Mouse (Mus musculus): Measurements from ENCODE around the gene Syce1l. TPM values are rescaled to one million over a fixed set of nuclear protein-coding genes. Genes with fewer than 3 reads are reported as not detected.

Syce1l gene
- polyA plus RNA-seq, 1 experiment from 2014 or later: not detected

DNA sequence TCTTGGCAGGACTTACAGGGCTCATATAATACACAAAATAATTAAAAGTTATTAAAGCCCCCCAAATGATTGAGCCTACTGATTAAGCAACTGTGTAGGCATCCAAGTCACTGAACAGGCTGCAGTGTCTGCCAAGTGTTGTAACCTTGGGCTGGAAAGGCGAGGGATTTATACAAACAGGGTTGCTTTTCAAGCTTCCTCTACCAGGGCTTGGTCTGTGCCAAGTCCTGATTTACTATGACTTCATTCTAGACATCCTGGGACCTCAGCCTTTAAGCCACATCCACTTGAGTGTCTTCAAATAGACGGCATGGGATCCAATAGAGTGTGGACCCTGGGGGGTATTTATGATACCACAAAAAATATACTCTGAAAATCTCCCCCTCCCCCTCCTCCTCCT lies 32.3 kb downstream of the Syce1l start:
- 63% methylated on average over 2 of the region's 2 CpGs for WGBS (ENCODE audit: insufficient replicate concordance)
- no peaks in the 10 kb centered on the region for H3K4me1 ChIP-seq

DNA sequence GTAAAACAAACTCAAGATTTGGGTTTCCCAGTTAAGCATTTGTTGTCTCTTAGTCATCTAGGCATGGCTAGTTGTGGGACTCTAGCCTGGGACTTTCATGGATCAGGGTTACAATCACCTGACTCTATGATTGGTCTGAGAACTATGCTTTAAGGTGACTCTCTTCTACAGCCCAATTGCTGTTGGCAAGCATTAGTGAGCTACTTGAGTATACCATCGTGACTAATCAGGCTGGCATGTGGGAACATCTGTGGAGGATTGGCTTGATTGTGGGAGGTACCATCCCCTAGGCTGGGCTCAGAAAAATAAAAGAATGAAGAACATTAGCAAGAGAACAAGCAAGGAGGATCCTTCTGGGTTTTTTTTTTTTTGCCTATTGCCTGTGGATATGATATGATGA lies 33.8 kb downstream of the Syce1l start:
- Histone ChIP-seq H3K27ac (no peak overlapping the region), H3K9me3 (replicated peaks) (no peaks in the 10 kb centered on the region), H3K4me2 (no peak overlapping the region), H3K4me1 (no peaks in the 10 kb centered on the region), H3K36me3 (no peaks in the 10 kb centered on the region), H3K9ac (no peak overlapping the region), H3K27me3 (replicated peaks) (no peaks in the 10 kb centered on the region), H3K4me3 (no peak overlapping the region)
- 48% methylated on average over 1 of the region's 1 CpGs for WGBS (ENCODE audit: insufficient replicate concordance)
- no peak for ATAC-seq

More for the DNA sequence above, 32.3 kb downstream of the Syce1l start:
- H3K27me3 ChIP-seq (replicated peaks): no peaks in the 10 kb centered on the region
- no peaks in the 10 kb centered on the region for H3K9me3 ChIP-seq (replicated peaks)
- no peaks in the 10 kb centered on the region for H3K36me3 ChIP-seq
- ATAC-seq: no peak
- H3K27ac ChIP-seq: no peak overlapping the region
- H3K9ac ChIP-seq: no peak overlapping the region
- no peak overlapping the region for H3K4me2 ChIP-seq
- no peak overlapping the region for H3K4me3 ChIP-seq

DNA sequence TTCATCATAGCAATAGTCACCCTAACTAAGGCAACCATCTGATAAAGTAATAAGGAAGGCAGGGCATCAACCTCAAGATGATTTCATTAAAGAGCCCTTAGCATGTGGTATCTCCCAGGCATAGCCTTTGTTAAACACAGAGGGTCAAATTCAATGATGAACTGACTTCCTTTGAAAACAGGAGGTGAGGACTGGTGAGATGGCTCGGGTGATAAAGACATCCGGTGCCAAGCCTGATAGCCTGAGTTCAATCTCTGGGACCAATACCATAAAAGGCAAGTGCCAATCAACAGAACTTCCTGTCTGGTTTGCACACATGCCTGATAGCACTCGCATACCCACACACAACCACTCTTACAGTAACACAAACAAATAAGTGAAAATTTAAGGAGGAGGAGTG lies 36.3 kb downstream of the Syce1l start:
- no peak for ATAC-seq
- Histone ChIP-seq H3K9me3 (replicated peaks) (no peaks in the 10 kb centered on the region), H3K36me3 (no peaks in the 10 kb centered on the region), H3K4me3 (no peak overlapping the region), H3K9ac (no peak overlapping the region), H3K4me2 (no peak overlapping the region), H3K27me3 (replicated peaks) (no peaks in the 10 kb centered on the region), H3K4me1 (no peaks in the 10 kb centered on the region), H3K27ac (no peak overlapping the region)
- WGBS (ENCODE audit: insufficient replicate concordance): 26% methylated on average over 3 of the region's 3 CpGs

DNA sequence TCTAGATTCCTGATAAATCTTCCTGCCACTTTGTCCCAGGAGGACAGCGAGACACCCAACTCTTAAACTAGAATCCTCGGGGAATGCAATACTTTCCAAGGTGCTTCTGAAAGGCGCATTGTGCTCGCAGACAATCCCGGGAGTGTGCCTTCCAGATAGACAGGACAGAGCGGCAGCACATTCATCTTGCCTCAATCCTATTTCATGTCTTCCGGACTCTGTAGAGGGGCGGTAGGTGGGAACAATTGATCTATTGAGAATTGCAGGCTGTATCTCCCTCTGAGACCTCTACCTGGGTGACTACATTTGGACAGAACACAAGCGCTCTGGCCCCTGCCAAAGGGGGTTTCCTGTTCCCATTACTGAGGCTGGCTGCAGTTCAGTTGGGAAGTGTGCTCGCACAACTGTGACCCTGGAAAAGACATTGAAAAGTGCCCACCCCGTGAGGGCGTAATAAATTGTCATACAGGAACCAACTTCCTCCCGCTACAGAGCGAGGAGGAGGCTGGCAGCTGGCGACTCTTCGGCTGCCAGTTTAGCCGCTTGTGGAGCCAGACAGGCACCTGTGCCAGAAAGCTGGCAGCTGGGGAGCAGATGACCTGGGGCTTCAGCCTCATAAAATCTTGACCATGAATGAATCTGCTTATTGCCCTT lies 45.0 kb downstream of the Syce1l start:
- Histone ChIP-seq H3K27ac (no peak overlapping the region), H3K36me3 (no peaks in the 10 kb centered on the region), H3K9me3 (replicated peaks) (no peaks in the 10 kb centered on the region), H3K9ac (no peak overlapping the region), H3K4me1 (no peaks in the 10 kb centered on the region), H3K4me3 (no peak overlapping the region), H3K27me3 (replicated peaks) (no peaks in the 10 kb centered on the region), H3K4me2 (no peak overlapping the region)
- WGBS (ENCODE audit: insufficient replicate concordance): 74% methylated on average over 17 of the region's 17 CpGs
- ATAC-seq: no peak

DNA sequence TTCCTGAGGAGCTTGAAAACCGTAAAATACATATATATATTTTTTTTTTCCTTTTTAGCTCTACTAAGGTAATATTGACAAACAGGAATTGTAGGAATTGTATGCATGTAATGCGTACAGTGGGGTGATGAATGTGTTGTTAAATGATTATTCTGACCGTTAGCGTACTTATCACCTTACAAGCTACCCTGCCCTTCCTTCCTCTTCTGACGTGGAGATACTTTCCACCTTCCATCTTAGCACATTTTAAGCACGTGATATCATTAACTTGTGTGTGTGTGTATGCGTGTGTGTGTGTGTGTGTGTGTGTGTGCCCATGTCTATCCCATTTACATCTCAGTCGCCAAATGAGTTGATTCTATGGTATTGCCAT lies 45.5 kb downstream of the Syce1l start:
- H3K27ac ChIP-seq: no peak overlapping the region
- H3K36me3 ChIP-seq: no peaks in the 10 kb centered on the region
- H3K9ac ChIP-seq: no peak overlapping the region
- no peak overlapping the region for H3K4me3 ChIP-seq
- WGBS (ENCODE audit: insufficient replicate concordance): 64% methylated on average over 8 of the region's 8 CpGs
- no peak overlapping the region for H3K4me2 ChIP-seq
- ATAC-seq: no peak
- no peaks in the 10 kb centered on the region for H3K4me1 ChIP-seq
- H3K9me3 ChIP-seq (replicated peaks): no peaks in the 10 kb centered on the region
- H3K27me3 ChIP-seq (replicated peaks): no peaks in the 10 kb centered on the region

DNA sequence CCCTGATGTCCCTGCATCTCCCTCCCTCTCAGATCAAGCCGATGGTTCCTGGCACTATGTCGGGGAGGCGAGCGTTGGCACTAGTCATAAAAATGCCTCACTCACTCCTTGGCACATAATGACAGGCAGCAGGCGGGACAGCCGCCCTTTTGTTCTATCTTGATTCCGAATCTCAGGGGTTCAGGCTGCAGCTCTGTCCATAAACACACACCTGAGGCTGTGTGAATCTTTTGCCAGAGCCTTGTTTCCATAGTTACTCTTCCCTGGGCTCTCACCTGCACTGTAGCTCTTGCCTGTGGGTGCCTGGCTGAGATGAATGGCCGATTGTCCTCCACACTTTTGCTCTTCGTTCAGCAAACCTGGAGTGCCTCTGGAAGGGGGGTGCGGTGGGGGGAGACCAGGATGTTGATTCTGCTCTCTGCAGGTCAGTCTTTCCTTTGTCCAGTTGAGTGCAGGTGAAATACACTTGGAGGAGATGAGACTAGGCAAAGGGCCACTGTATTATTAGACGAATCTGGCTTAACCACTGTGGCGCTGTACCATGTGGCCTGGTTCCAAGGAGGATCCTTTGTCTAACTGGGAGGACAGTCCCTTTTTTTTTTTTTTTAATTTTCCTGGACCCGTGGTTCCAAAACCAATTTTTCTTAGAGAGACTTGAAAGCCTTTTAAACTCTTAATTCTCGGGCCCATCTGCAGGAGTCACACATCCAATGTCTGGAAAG lies 48.8 kb downstream of the Syce1l start:
- ATAC-seq: no peak
- Histone ChIP-seq H3K4me1 (no peaks in the 10 kb centered on the region), H3K36me3 (no peaks in the 10 kb centered on the region), H3K4me3 (no peak overlapping the region), H3K27me3 (replicated peaks) (no peaks in the 10 kb centered on the region), H3K9ac (no peak overlapping the region), H3K4me2 (no peak overlapping the region), H3K27ac (no peak overlapping the region), H3K9me3 (replicated peaks) (no peaks in the 10 kb centered on the region)
- 66% methylated on average over 14 of the region's 14 CpGs for WGBS (ENCODE audit: insufficient replicate concordance)

DNA sequence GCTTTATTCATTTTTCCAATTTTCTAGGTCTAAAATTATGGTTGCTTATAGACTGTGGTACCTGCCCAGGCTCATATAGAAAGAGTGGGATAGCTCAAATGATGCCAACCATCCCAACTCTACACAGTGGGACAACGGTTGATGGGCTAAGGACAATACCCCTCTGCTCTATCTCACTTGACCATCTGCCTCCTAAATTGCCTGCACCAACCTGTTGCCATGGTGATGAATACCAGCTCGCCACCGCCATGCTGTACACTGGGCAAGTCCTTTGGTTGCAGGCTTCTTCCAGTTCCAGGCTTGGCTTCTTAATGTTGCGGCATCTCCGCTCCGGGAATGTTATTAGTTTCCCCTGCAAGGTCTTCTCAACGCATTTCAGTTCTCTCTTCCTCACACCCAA lies 62.0 kb downstream of the Syce1l start:
- Histone ChIP-seq H3K4me2 (no peak overlapping the region), H3K4me1 (no peaks in the 10 kb centered on the region), H3K9ac (no peak overlapping the region), H3K4me3 (no peak overlapping the region), H3K27me3 (replicated peaks) (no peaks in the 10 kb centered on the region), H3K36me3 (no peaks in the 10 kb centered on the region), H3K27ac (no peak overlapping the region), H3K9me3 (replicated peaks) (no peaks in the 10 kb centered on the region)
- ATAC-seq: no peak
- WGBS (ENCODE audit: insufficient replicate concordance): 64% methylated on average over 7 of the region's 7 CpGs

Other genes starting within 250 kb of the Syce1l start
- 4.0 and 5.1 TPM in 2 replicates for gene Mon1b, start 7.6 kb upstream of the Syce1l start, polyA plus RNA-seq (2016; fragmentation: Nextera tagmentation; extraction: Ambion mirVana)
- 0.46 and 0.85 TPM in 2 replicates for gene Adamts18, start 205.5 kb downstream of the Syce1l start, polyA plus RNA-seq (2016; fragmentation: Nextera tagmentation; extraction: Ambion mirVana)

All from liver, embryonic 12.5 days (tissue).